Mouse (Mus musculus) G1E (cell line): Measurements from ENCODE around the gene Gm20716.

Source experiments
- CTCF ChIP-seq: IDR thresholded peaks from 2 replicates; pipeline ENCODE4 v1.5.1; 2012; ENCODE audit warnings: low read depth, low read length, inconsistent platforms, mixed read lengths
- TAL1 ChIP-seq: conservative IDR thresholded peaks from 2 replicates; pipeline ENCODE4 v1.6.1; 2012; ENCODE audit warnings: low read depth, low read length, inconsistent platforms, mixed read lengths

DNA sequence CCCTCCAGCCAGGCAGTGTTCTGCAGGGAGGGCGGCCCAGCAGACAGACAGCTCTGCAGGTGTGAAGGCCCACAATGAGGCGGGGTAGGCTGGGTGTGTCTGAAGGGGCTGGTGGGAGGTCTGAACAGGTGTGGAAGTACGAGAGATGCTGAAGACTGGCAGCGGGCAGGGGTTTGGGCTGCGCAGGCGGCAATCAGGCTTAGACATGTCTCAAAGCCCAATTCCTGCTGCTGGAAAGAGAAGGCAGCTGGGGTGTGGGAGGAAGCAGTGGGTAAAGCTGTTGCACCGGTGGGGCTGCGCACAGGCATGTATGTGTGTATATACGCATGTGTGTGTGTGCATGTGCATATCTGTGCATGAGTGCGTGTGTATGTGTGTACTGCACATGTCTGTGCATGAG, 30.7 kb upstream of the Gm20716 start:
- no peak for TF ChIP-seq CTCF
- no peak for TF ChIP-seq TAL1
